Mouse (Mus musculus) midbrain, embryonic 13.5 days (tissue): Measurements from ENCODE around the gene Tmem221. TPM values are rescaled to one million over a fixed set of nuclear protein-coding genes. Genes with fewer than 3 reads are reported as not detected.

Experiments used
- ATAC-seq: fragments of 200-750 bp; cut with Nextera tagmentation; 2 replicates; pipeline ENCODE4 v1.8.0; 2017; ENCODE audit warnings: mild to moderate bottlenecking, moderate TSS enrichment, moderate library complexity
- H3K27ac ChIP-seq: fragments of 300-500 bp; sonication (generic); 2 replicates; pipeline ENCODE4 v1.5.1; 2015; ENCODE audit warnings: inconsistent platforms, mild to moderate bottlenecking, moderate library complexity
- H3K27me3 ChIP-seq: fragments of 300-500 bp; sonication (generic); 2 replicates; pipeline ENCODE4 v1.6.1; 2015; ENCODE audit warnings: mild to moderate bottlenecking, inconsistent platforms
- H3K36me3 ChIP-seq: fragments of 300-500 bp; sonication (generic); 2 replicates; pipeline ENCODE4 v1.6.1; 2015; ENCODE audit warnings: mild to moderate bottlenecking, inconsistent platforms
- H3K4me1 ChIP-seq: fragments of 300-500 bp; sonication (generic); replicated peaks from 2 replicates; pipeline ENCODE4 v1.6.1; 2015; ENCODE audit warnings: inconsistent platforms
- H3K4me2 ChIP-seq: fragments of 300-500 bp; sonication (generic); replicated peaks from 2 replicates; pipeline ENCODE4 v1.6.1; 2015; ENCODE audit warnings: moderate library complexity, mild to moderate bottlenecking, inconsistent platforms
- H3K4me3 ChIP-seq: fragments of 300-500 bp; sonication (generic); replicated peaks from 2 replicates; pipeline ENCODE4 v1.5.1; 2015; ENCODE audit warnings: mild to moderate bottlenecking, inconsistent platforms
- H3K9ac ChIP-seq: fragments of 300-500 bp; sonication (generic); replicated peaks from 2 replicates; pipeline ENCODE4 v1.6.1; 2015; ENCODE audit warnings: mild to moderate bottlenecking, inconsistent platforms
- H3K9me3 ChIP-seq: fragments of 300-500 bp; sonication (generic); 2 replicates; pipeline ENCODE4 v1.6.1; 2016; ENCODE audit warnings: mild to moderate bottlenecking, inconsistent platforms
- WGBS: fragments of 180-500 bp; shearing (Covaris S2); methylation state at CpG from one replicate; pipeline ENCODE4 v1.1.7; 2015; 5-methylcytosine and 5-hydroxymethylcytosine counted together
- polyA plus RNA-seq: library from polyadenylated mRNA; unstranded; fragments of >200 nt; fragmentation: Nextera tagmentation; extraction: Ambion mirVana; gene quantifications from 2 replicates; pipeline ENCODE4 v1.2.1, GENCODE M21; 2015

The Tmem221 gene
- not detected in 2 replicates for polyA plus RNA-seq

DNA sequence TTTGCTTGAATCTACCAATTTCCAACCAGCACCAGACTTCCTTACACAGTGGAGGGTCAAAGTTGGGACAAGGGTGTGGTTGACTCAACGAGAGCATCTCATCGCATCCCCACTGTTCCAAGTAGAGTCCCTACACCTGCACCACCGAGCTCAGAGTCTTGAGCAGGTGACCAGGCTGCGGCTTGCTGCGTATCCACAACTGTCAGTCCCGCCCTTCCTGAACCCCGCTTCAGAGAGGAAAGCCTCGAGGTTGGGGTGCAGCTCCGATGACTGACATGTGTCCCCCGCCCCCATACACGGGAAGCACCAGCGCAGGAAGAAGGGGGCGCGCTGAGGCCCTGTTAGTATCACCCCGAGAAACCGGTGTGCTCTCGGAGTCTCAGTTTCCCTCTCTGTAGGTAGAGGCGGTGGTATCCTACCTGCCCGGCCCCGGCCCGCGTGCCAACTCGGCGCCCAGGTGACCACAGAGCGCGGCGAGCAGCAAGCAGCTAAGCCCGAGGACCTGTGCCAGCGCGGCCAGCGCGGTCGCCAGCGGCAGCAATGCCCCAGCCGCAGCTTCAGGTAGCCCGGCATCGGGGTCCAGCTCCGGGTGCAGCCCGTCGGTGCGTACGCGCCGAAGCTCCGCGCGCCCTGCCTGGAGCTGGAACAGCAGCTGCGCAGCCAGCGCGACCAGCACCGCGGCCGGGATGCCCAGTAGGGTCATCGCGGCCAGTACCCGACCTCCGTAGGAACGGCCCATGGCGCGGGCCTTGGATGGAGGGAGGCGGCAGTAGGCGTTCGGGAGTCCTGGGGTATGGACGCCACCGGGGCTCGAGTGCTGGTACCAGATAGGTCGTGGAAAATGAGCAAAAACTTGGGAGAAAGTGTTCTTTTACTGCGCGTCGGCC lies at the start of gene Tmem221:
Tmem221 (minus strand) TSS at position 801 of the 887 bp plus-strand sequence.
- WGBS = 4% methylated on average over 70 of the region's 70 CpGs
- no peak within 1 kb of the TSS for H3K9ac ChIP-seq

GRCm38 (mm10) chr8:71604021-71604420 lies 45.4 kb upstream of the Tmem221 start:
- H3K4me1 ChIP-seq = peaks cover 18% of the 10 kb centered on the region
- no peak overlapping the region for H3K4me2 ChIP-seq
- no peak overlapping the region for H3K4me3 ChIP-seq
- H3K27ac ChIP-seq = no peak overlapping the region
- peaks cover 54% of the 10 kb centered on the region for H3K27me3 ChIP-seq
- no peak for ATAC-seq
- H3K9me3 ChIP-seq = no peaks in the 10 kb centered on the region
- 62% methylated on average over 7 of the region's 7 CpGs for WGBS
- no peak overlapping the region for H3K9ac ChIP-seq
- H3K36me3 ChIP-seq = peaks cover 11% of the 10 kb centered on the region

More for the DNA sequence above, at the start of gene Tmem221:
- Histone ChIP-seq H3K36me3 (no peaks in the 10 kb centered on the region), H3K4me3 (peak within 1 kb of the TSS; percentile 23), H3K9me3 (no peaks in the 10 kb centered on the region), H3K4me1 (peaks cover 14% of the 10 kb centered on the region), H3K4me2 (peak within 1 kb of the TSS; percentile 39), H3K27me3 (peaks cover 81% of the 10 kb centered on the region), H3K27ac (no peak within 1 kb of the TSS)
- ATAC-seq = no peak

DNA sequence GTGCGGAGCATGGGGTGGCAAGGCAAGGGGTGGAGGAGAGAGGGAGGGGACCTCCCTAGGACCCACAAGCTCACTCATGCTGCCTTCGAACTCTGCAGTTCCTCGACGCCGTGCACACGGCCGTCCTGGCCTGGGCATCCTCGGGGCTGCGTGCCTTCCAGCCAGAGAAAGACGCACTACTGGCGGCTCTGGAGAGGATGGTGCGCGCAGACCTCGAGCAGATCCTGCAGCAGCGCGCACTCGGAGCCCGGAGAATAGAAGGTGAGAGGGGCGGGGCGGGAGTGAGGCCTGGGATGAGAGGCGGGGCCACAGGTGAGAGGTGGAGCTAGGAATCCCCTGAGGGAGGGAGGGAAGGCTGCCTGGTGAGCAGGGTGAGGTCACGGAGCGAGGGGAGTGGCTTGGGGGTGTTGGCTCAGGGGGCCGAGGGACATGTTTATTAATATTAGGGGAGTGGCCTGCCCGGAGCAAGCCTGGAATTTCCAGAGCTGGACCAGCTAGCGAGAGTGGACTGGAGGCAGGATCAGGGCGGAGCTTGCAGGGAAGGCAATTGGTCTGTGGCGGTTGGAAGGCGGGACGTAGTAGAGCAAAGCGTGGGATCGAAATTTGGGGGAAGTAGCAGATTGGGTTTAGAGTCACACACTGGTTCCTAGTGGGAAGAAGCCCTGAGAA lies 44.1 kb upstream of the Tmem221 start:
- H3K4me3 ChIP-seq = peak overlapping the region; percentile 35
- H3K27ac ChIP-seq = no peak overlapping the region
- under 1% methylated on average over 32 of the region's 32 CpGs for WGBS
- H3K36me3 ChIP-seq = peaks cover 12% of the 10 kb centered on the region
- peak; percentile 70 for ATAC-seq
- peak overlapping the region; percentile 52 for H3K4me2 ChIP-seq
- peaks cover 18% of the 10 kb centered on the region for H3K4me1 ChIP-seq
- H3K9me3 ChIP-seq = no peaks in the 10 kb centered on the region
- peaks cover 54% of the 10 kb centered on the region for H3K27me3 ChIP-seq
- H3K9ac ChIP-seq = peak overlapping the region; percentile 57

DNA sequence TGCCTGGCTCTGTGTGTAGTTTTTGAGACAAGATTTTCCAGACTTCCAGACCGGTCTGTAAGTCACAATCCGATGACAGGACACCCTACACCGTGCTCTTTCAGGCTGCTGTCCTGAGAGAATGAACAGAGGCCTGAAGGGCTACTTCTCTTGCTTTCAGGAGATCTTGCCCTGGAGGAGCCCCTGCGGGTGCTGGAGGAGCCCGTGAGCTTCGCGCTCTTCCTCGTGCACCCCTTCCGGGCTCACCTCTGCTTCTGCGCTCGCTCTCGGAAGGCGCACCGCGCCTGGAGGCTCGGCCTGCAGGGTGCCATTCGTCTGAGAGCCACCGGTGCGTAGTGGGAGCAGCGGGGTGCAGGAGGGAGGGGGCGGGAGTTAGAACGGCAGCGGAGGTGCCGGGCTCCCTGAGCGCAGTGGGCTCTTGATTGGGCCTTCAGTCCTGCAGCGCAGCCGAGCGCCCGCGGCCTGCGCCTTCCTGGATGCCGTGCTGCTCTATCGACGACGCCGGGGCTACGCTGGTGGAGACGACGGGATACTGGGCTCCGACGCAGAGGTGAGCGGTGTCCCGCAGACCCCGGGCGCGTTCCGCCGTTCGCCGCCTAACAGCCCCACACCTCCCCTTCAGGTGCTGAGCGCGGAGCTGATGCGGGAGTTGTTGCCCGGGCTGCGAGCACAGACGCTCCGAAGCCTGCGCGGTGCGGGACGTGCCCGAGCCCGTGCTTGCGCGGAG lies 43.4 kb upstream of the Tmem221 start:
- Histone ChIP-seq H3K4me2 (peak overlapping the region; percentile 52), H3K9ac (peak overlapping the region; percentile 57), H3K27ac (no peak overlapping the region), H3K4me3 (peak overlapping the region; percentile 35), H3K36me3 (peaks cover 12% of the 10 kb centered on the region), H3K4me1 (peaks cover 18% of the 10 kb centered on the region), H3K9me3 (no peaks in the 10 kb centered on the region), H3K27me3 (peaks cover 54% of the 10 kb centered on the region)
- 3% methylated on average over 63 of the region's 65 CpGs for WGBS
- peak; percentile 55 for ATAC-seq

DNA sequence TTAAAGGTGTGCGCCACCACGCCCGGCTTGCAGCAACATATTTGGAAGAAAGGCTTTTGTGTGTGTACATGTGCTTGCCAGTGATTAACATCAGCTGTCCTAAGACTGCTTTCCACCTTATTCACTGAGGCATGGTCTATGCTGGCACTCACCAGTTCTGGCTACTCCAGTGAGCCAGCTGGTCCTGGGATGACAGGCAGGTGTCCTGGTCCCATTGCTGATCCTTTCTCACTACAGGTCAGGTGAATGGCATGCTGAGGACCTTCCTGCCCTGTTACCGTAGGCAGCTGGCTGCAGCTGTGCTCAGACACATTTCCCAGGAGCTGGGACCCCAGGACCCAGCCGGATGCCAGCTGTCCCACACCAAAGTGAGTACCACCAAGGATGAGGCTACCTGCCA lies 40.2 kb upstream of the Tmem221 start:
- peaks cover 44% of the 10 kb centered on the region for H3K27me3 ChIP-seq
- H3K4me1 ChIP-seq = peaks cover 32% of the 10 kb centered on the region
- H3K9me3 ChIP-seq = no peaks in the 10 kb centered on the region
- H3K27ac ChIP-seq = no peak overlapping the region
- H3K36me3 ChIP-seq = peaks cover 20% of the 10 kb centered on the region
- H3K9ac ChIP-seq = no peak overlapping the region
- H3K4me3 ChIP-seq = no peak overlapping the region
- H3K4me2 ChIP-seq = no peak overlapping the region
- 92% methylated on average over 5 of the region's 5 CpGs for WGBS
- no peak for ATAC-seq

GRCm38 (mm10) chr8:71598375-71598774 lies 39.7 kb upstream of the Tmem221 start:
- no peak overlapping the region for H3K9ac ChIP-seq
- peaks cover 20% of the 10 kb centered on the region for H3K36me3 ChIP-seq
- no peak for ATAC-seq
- H3K27me3 ChIP-seq = peaks cover 39% of the 10 kb centered on the region
- no peak overlapping the region for H3K27ac ChIP-seq
- peaks cover 34% of the 10 kb centered on the region for H3K4me1 ChIP-seq
- H3K4me3 ChIP-seq = no peak overlapping the region
- no peaks in the 10 kb centered on the region for H3K9me3 ChIP-seq
- no peak overlapping the region for H3K4me2 ChIP-seq

DNA sequence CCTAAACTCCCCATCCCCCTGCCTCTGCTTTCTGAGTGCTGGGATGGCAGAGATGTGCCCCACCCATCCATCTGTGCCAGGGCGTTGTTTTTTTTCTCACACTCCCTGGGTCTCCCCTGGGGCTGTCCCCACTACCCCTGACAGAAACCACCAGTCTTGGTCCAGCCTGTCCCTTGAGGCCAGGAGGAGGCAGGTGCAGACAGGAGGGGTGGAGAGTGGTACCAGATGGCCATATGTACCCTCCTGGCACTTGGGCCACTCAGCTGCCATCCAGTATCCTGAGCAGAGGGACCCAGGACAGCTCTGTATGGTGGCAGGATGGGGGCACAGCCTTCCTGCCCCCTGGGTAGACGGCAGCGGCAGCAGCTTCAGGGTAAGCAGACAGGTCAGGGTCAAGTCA lies 38.8 kb upstream of the Tmem221 start, which contains the start of gene Fam129c:
Fam129c (plus strand) TSS at position 198 of the 400 bp plus-strand sequence.
- Histone ChIP-seq H3K36me3 (peaks cover 20% of the 10 kb centered on the region), H3K4me1 (peaks cover 34% of the 10 kb centered on the region), H3K9ac (no peak within 1 kb of the TSS), H3K4me3 (no peak within 1 kb of the TSS), H3K9me3 (no peaks in the 10 kb centered on the region), H3K4me2 (no peak within 1 kb of the TSS), H3K27ac (no peak within 1 kb of the TSS), H3K27me3 (peaks cover 30% of the 10 kb centered on the region)
- WGBS = 83% methylated on average over 3 of the region's 3 CpGs
- ATAC-seq = no peak

GRCm38 (mm10) chr8:71596798-71597197 lies 38.1 kb upstream of the Tmem221 start:
- Histone ChIP-seq H3K4me1 (peaks cover 28% of the 10 kb centered on the region), H3K4me3 (no peak overlapping the region), H3K27ac (no peak overlapping the region), H3K9me3 (no peaks in the 10 kb centered on the region), H3K27me3 (peaks cover 24% of the 10 kb centered on the region), H3K4me2 (no peak overlapping the region), H3K9ac (no peak overlapping the region), H3K36me3 (peaks cover 20% of the 10 kb centered on the region)
- WGBS = 84% methylated on average over 4 of the region's 4 CpGs
- ATAC-seq = no peak

GRCm38 (mm10) chr8:71596384-71596783 lies 37.7 kb upstream of the Tmem221 start:
- ATAC-seq = no peak
- Histone ChIP-seq H3K36me3 (peaks cover 20% of the 10 kb centered on the region), H3K9me3 (no peaks in the 10 kb centered on the region), H3K27ac (no peak overlapping the region), H3K9ac (no peak overlapping the region), H3K4me2 (0 out of 2 replicates have a peak overlapping the region, but pooled peaks have one; percentile 25), H3K4me3 (no peak overlapping the region), H3K4me1 (peaks cover 29% of the 10 kb centered on the region), H3K27me3 (peaks cover 19% of the 10 kb centered on the region)
- 65% methylated on average over 6 of the region's 6 CpGs for WGBS

GRCm38 (mm10) chr8:71595862-71596261 lies 37.2 kb upstream of the Tmem221 start:
- peak; percentile 31 for ATAC-seq
- Histone ChIP-seq H3K36me3 (peaks cover 20% of the 10 kb centered on the region), H3K4me2 (peak overlapping the region; percentile 25; the same call in 1 of the 2 replicates), H3K27me3 (peaks cover 14% of the 10 kb centered on the region), H3K9ac (no peak overlapping the region; the same call in 1 of the 2 replicates), H3K27ac (0 out of 2 replicates have a peak overlapping the region, but pooled peaks have one; percentile 20), H3K9me3 (no peaks in the 10 kb centered on the region), H3K4me1 (peaks cover 34% of the 10 kb centered on the region), H3K4me3 (no peak overlapping the region)
- WGBS = 3% methylated on average over 27 of the region's 27 CpGs

DNA sequence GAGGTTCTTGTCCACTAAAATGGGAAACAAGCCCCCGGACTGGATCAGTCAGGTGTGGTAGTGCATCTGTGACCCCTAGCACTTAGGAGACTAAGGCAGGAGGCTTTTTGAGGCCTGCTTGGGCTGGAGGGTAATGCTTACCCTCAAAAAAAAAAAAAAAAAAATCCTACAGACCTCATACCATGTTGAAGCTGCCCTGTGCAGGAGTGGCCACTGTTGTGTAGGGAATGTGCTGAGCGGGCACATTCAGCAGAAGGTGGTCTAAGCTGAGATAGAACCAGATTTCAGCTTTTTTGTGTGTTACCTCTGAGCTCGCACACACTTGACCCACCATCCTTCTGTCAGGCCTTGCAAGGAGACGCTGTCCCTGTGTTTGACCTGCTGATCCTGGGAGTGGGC lies 35.7 kb upstream of the Tmem221 start:
- no peaks in the 10 kb centered on the region; the same call in 1 of the 2 replicates for H3K27me3 ChIP-seq
- 91% methylated on average over 4 of the region's 4 CpGs for WGBS
- H3K4me2 ChIP-seq = no peak overlapping the region
- H3K4me3 ChIP-seq = no peak overlapping the region
- ATAC-seq = no peak
- peaks cover 41% of the 10 kb centered on the region for H3K4me1 ChIP-seq
- no peaks in the 10 kb centered on the region for H3K9me3 ChIP-seq
- 0 out of 2 replicates have a peak, but pooled peaks cover 11% of the 10 kb centered on the region for H3K36me3 ChIP-seq
- no peak overlapping the region for H3K27ac ChIP-seq
- H3K9ac ChIP-seq = no peak overlapping the region
